Mouse (Mus musculus): ENCODE results near the gene 1700001C19Rik. TPM values are rescaled to one million over a fixed set of nuclear protein-coding genes. Genes with fewer than 3 reads are reported as not detected.

Gene 1700001C19Rik
- total RNA-seq, 1 experiment from 2014 or later: not detected

- no peak for ATAC-seq (replicated peaks; ENCODE audit: insufficient number of reproducible peaks, low FRiP score, low TSS enrichment, poor library complexity, severe bottlenecking)
These were observed 27.2 kb upstream of the 1700001C19Rik start for GRCm38 (mm10) chr17:47464248-47464965.

GRCm38 (mm10) chr17:47462728-47463388 is 25.7 kb upstream of the 1700001C19Rik start:
- no peak for ATAC-seq (replicated peaks; ENCODE audit: insufficient number of reproducible peaks, low FRiP score, low TSS enrichment, poor library complexity, severe bottlenecking)

GRCm38 (mm10) chr17:47462209-47462608 is 25.0 kb upstream of the 1700001C19Rik start:
- ATAC-seq (replicated peaks; ENCODE audit: insufficient number of reproducible peaks, low FRiP score, low TSS enrichment, poor library complexity, severe bottlenecking): no peak

GRCm38 (mm10) chr17:47461688-47462087 is 24.5 kb upstream of the 1700001C19Rik start:
- ATAC-seq (replicated peaks; ENCODE audit: insufficient number of reproducible peaks, low FRiP score, low TSS enrichment, poor library complexity, severe bottlenecking): no peak

- no peak for ATAC-seq (replicated peaks; ENCODE audit: insufficient number of reproducible peaks, low FRiP score, low TSS enrichment, poor library complexity, severe bottlenecking)
These were observed 22.3 kb upstream of the 1700001C19Rik start for GRCm38 (mm10) chr17:47459341-47459919.

- no peak for ATAC-seq (replicated peaks; ENCODE audit: insufficient number of reproducible peaks, low FRiP score, low TSS enrichment, poor library complexity, severe bottlenecking)
These were observed 21.8 kb upstream of the 1700001C19Rik start for GRCm38 (mm10) chr17:47458936-47459335.

GRCm38 (mm10) chr17:47458310-47458709 is 21.1 kb upstream of the 1700001C19Rik start:
- ATAC-seq (replicated peaks; ENCODE audit: insufficient number of reproducible peaks, low FRiP score, low TSS enrichment, poor library complexity, severe bottlenecking): no peak

- ATAC-seq (replicated peaks; ENCODE audit: insufficient number of reproducible peaks, low FRiP score, low TSS enrichment, poor library complexity, severe bottlenecking): peak; percentile 54; the same call in 1 of the 2 replicates
These were observed 17.5 kb upstream of the 1700001C19Rik start for GRCm38 (mm10) chr17:47454675-47455074.

- ATAC-seq (replicated peaks; ENCODE audit: insufficient number of reproducible peaks, low FRiP score, low TSS enrichment, poor library complexity, severe bottlenecking): no peak
These were observed 15.7 kb upstream of the 1700001C19Rik start for GRCm38 (mm10) chr17:47452886-47453285.

- ATAC-seq (replicated peaks; ENCODE audit: insufficient number of reproducible peaks, low FRiP score, low TSS enrichment, poor library complexity, severe bottlenecking): no peak
These were observed 13.8 kb upstream of the 1700001C19Rik start for GRCm38 (mm10) chr17:47450880-47451565.

- no peak for ATAC-seq (replicated peaks; ENCODE audit: insufficient number of reproducible peaks, low FRiP score, low TSS enrichment, poor library complexity, severe bottlenecking)
These were observed 13.1 kb upstream of the 1700001C19Rik start for GRCm38 (mm10) chr17:47450239-47450638.

- ATAC-seq (replicated peaks; ENCODE audit: insufficient number of reproducible peaks, low FRiP score, low TSS enrichment, poor library complexity, severe bottlenecking): no peak
These were observed 12.3 kb upstream of the 1700001C19Rik start for GRCm38 (mm10) chr17:47449432-47449831.

GRCm38 (mm10) chr17:47448523-47449372 is 11.6 kb upstream of the 1700001C19Rik start:
- no peak for ATAC-seq (replicated peaks; ENCODE audit: insufficient number of reproducible peaks, low FRiP score, low TSS enrichment, poor library complexity, severe bottlenecking)

- no peak for ATAC-seq (replicated peaks; ENCODE audit: insufficient number of reproducible peaks, low FRiP score, low TSS enrichment, poor library complexity, severe bottlenecking)
These were observed 9.4 kb upstream of the 1700001C19Rik start for GRCm38 (mm10) chr17:47446561-47446960.

- no peak for ATAC-seq (replicated peaks; ENCODE audit: insufficient number of reproducible peaks, low FRiP score, low TSS enrichment, poor library complexity, severe bottlenecking)
These were observed 8.8 kb upstream of the 1700001C19Rik start for GRCm38 (mm10) chr17:47446025-47446424.

GRCm38 (mm10) chr17:47445518-47445917 is 8.3 kb upstream of the 1700001C19Rik start:
- no peak for ATAC-seq (replicated peaks; ENCODE audit: insufficient number of reproducible peaks, low FRiP score, low TSS enrichment, poor library complexity, severe bottlenecking)

- no peak for ATAC-seq (replicated peaks; ENCODE audit: insufficient number of reproducible peaks, low FRiP score, low TSS enrichment, poor library complexity, severe bottlenecking)
These were observed 6.9 kb upstream of the 1700001C19Rik start for GRCm38 (mm10) chr17:47444113-47444512.

- no peak for ATAC-seq (replicated peaks; ENCODE audit: insufficient number of reproducible peaks, low FRiP score, low TSS enrichment, poor library complexity, severe bottlenecking)
These were observed 5.1 kb upstream of the 1700001C19Rik start for GRCm38 (mm10) chr17:47442271-47442670.

Measured in monocyte, adult 5-6 weeks (primary cell).